Mouse (Mus musculus): ENCODE results near the gene Mief2.

DNA sequence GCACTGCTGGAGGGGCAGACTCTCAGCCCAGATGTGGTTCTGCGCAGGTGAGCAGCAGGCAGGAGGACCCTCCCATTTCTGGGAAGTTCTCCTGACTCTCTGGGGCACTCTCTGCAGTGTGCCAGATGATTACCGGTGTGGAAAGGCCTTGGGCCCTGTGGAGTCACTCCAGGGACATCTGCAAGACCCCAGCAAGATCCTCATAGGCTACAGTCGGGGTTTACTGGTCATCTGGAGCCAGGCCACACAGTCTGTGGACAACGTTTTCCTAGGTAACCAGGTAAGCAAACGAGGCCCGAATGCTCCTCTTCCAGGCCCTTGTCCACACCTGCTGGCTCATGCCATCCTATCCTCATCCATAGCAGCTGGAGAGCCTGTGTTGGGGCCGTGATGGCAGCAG is 22.1 kb upstream of the Mief2 start:
- TF ChIP-seq FLI1 (IDR thresholded peaks at IDR 0.05; ENCODE audit: low read length) (no peak), GATA1 (IDR thresholded peaks at IDR 0.05; ENCODE audit: borderline replicate concordance, low read length) (no peak)

All from megakaryocyte, embryonic 14.5 days (primary cell).